Mouse (Mus musculus) C2C12 (cell line): ENCODE results near the gene Cobl.

Experiments
- CEBPB ChIP-seq: IDR thresholded peaks from one replicate; pipeline ENCODE4 v1.6.1; 2011; ENCODE audit warnings: low read depth, mild to moderate bottlenecking, control low read depth, moderate library complexity
- CTCF ChIP-seq: IDR thresholded peaks from one replicate; pipeline ENCODE4 v1.5.1; 2011; ENCODE audit not compliant: control insufficient read depth, insufficient read depth, insufficient read length
- FOSL1 ChIP-seq: IDR thresholded peaks from one replicate; pipeline ENCODE4 v1.8.0; 2011; ENCODE audit warnings: mild to moderate bottlenecking, low read length; ENCODE audit not compliant: poor library complexity, insufficient read depth, severe bottlenecking
- MAX ChIP-seq: IDR thresholded peaks from one replicate; pipeline ENCODE4 v1.6.1; 2011; ENCODE audit warnings: mild to moderate bottlenecking, control low read depth
- MYOD1 ChIP-seq: IDR thresholded peaks from one replicate; pipeline ENCODE4 v1.6.1; 2011; ENCODE audit warnings: low read depth; ENCODE audit not compliant: control insufficient read depth, insufficient read length
- MYOG ChIP-seq: IDR thresholded peaks from one replicate; pipeline ENCODE4 v1.6.1; 2011; ENCODE audit not compliant: control insufficient read depth, insufficient read length; ENCODE audit errors: extremely low read depth
- USF1 ChIP-seq: IDR thresholded peaks from one replicate; pipeline ENCODE4 v1.6.1; 2011; ENCODE audit warnings: low read depth, mild to moderate bottlenecking, control low read depth, moderate library complexity

- TF ChIP-seq MYOD1 (no peak), CTCF (no peak), USF1 (no peak), MAX (no peak), CEBPB (no peak), MYOG (no peak), FOSL1 (no peak)
Observed at GRCm38 (mm10) chr11:12458392-12458791, 6.4 kb downstream of the Cobl start.
